Mouse (Mus musculus) intestine, postnatal 0 days (tissue): ENCODE data around the gene Ppp2r1a. TPM values are rescaled to one million over a fixed set of nuclear protein-coding genes. Genes with fewer than 3 reads are reported as not detected.

Source experiments
- ATAC-seq: fragments of 200-750 bp; cut with Nextera tagmentation; 2 replicates; pipeline ENCODE4 v1.8.0; 2017; ENCODE audit warnings: mild to moderate bottlenecking, moderate TSS enrichment, moderate library complexity
- H3K27ac ChIP-seq: fragments of 300-500 bp; sonication (generic); 2 replicates; pipeline ENCODE4 v1.5.1; 2014; ENCODE audit warnings: mild to moderate bottlenecking, low read depth, low read length, moderate library complexity
- H3K27me3 ChIP-seq: fragments of 300-500 bp; sonication (generic); replicated peaks from 2 replicates; pipeline ENCODE4 v1.6.1; 2014; ENCODE audit warnings: low read length, mixed read lengths; ENCODE audit not compliant: control insufficient read depth, insufficient read depth
- H3K36me3 ChIP-seq: fragments of 300-500 bp; sonication (generic); 2 replicates; pipeline ENCODE4 v1.6.1; 2014; ENCODE audit warnings: mild to moderate bottlenecking, moderate library complexity; ENCODE audit not compliant: control insufficient read depth, insufficient read depth
- H3K4me1 ChIP-seq: fragments of 300-500 bp; sonication (generic); replicated peaks from 2 replicates; pipeline ENCODE4 v1.6.1; 2014; ENCODE audit warnings: antibody characterized with exemption, low read length, mixed read lengths; ENCODE audit not compliant: control insufficient read depth, insufficient read depth
- H3K4me2 ChIP-seq: fragments of 300-500 bp; sonication (generic); replicated peaks from 2 replicates; pipeline ENCODE4 v1.6.1; 2014; ENCODE audit warnings: low read depth, mild to moderate bottlenecking, moderate library complexity
- H3K4me3 ChIP-seq: fragments of 300-500 bp; sonication (generic); 2 replicates; pipeline ENCODE4 v1.5.1; 2014; ENCODE audit warnings: low read depth, low read length
- H3K9ac ChIP-seq: fragments of 300-500 bp; sonication (generic); 2 replicates; pipeline ENCODE4 v1.6.1; 2014; ENCODE audit warnings: mild to moderate bottlenecking, low read depth, low read length
- H3K9me3 ChIP-seq: fragments of 300-500 bp; sonication (generic); 2 replicates; pipeline ENCODE4 v1.6.1; 2016; ENCODE audit warnings: mixed run types; ENCODE audit not compliant: control insufficient read depth
- CTCF ChIP-seq: sonication (generic); IDR thresholded peaks from 2 replicates; pipeline ENCODE4 v1.5.1; 2016; ENCODE audit warnings: low read depth, mild to moderate bottlenecking, control low read depth, antibody characterized with exemption, moderate library complexity
- WGBS: fragments of 180-500 bp; shearing (Covaris S2); extraction: QIAGEN DNeasy Blood & Tissue Kit; methylation state at CpG from one replicate; pipeline ENCODE4 v1.1.7; 2014; 5-methylcytosine and 5-hydroxymethylcytosine counted together
- polyA plus RNA-seq: library from polyadenylated mRNA; unstranded; fragments of >200 nt; fragmentation: Nextera tagmentation; extraction: Ambion mirVana; gene quantifications from 2 replicates; pipeline ENCODE4 v1.2.1, GENCODE M21; 2015

Ppp2r1a gene
- 172 and 178 TPM in 2 replicates for polyA plus RNA-seq

- Histone ChIP-seq H3K9ac (peak within 1 kb of the TSS; percentile 80), H3K4me1 (peaks cover 5% of the 10 kb centered on the region; the same call in 1 of the 2 replicates), H3K4me3 (peak within 1 kb of the TSS; percentile 91), H3K9me3 (no peaks in the 10 kb centered on the region), H3K27ac (peak within 1 kb of the TSS; percentile 95), H3K36me3 (0 out of 2 replicates have a peak, but pooled peaks cover 3% of the 10 kb centered on the region), H3K27me3 (no peaks in the 10 kb centered on the region), H3K4me2 (peak within 1 kb of the TSS; percentile 79)
- ATAC-seq: peak; percentile 99
- peak; percentile 18; the same call in 1 of the 2 replicates for TF ChIP-seq CTCF
- WGBS: under 1% methylated on average over 69 of the region's 69 CpGs
These were observed at the start of gene Ppp2r1a for GRCm38 (mm10) chr17:20944985-20945891. Gene Ppp2r1a, plus strand, starts transcription at chr17:20945311.

GRCm38 (mm10) chr17:20904991-20905390, 40.1 kb upstream of the Ppp2r1a start, which contains the start of gene Vmn1r231:
Gene Vmn1r231, minus strand, starts transcription at chr17:20905091.
- Histone ChIP-seq H3K27me3 (no peaks in the 10 kb centered on the region), H3K27ac (no peak within 1 kb of the TSS), H3K9me3 (no peaks in the 10 kb centered on the region), H3K4me3 (no peak within 1 kb of the TSS), H3K36me3 (no peaks in the 10 kb centered on the region), H3K4me2 (no peak within 1 kb of the TSS), H3K4me1 (no peaks in the 10 kb centered on the region), H3K9ac (no peak within 1 kb of the TSS)
- no peak for ATAC-seq
- 57% methylated on average over 2 of the region's 2 CpGs for WGBS
- TF ChIP-seq CTCF: no peak

- Histone ChIP-seq H3K27ac (no peak within 1 kb of the TSS), H3K4me2 (no peak within 1 kb of the TSS), H3K4me3 (no peak within 1 kb of the TSS), H3K9ac (no peak within 1 kb of the TSS), H3K9me3 (no peaks in the 10 kb centered on the region), H3K36me3 (no peaks in the 10 kb centered on the region), H3K4me1 (no peaks in the 10 kb centered on the region), H3K27me3 (no peaks in the 10 kb centered on the region)
- ATAC-seq: no peak
- WGBS: 24% methylated on average over 1 of the region's 1 CpGs
- no peak for TF ChIP-seq CTCF
These were observed 25.5 kb upstream of the Ppp2r1a start, which contains the start of gene Vmn1r232 for GRCm38 (mm10) chr17:20919614-20920013. Gene Vmn1r232, minus strand, starts transcription at chr17:20919714.

- no peaks in the 10 kb centered on the region for H3K9me3 ChIP-seq
- no peaks in the 10 kb centered on the region for H3K36me3 ChIP-seq
- H3K4me2 ChIP-seq: peak overlapping the region; percentile 79
- no peak for ATAC-seq
- H3K4me3 ChIP-seq: peak overlapping the region; percentile 91
- no peak for TF ChIP-seq CTCF
- no peaks in the 10 kb centered on the region for H3K27me3 ChIP-seq
- H3K9ac ChIP-seq: peak overlapping the region; percentile 62; the same call in 1 of the 2 replicates
- 42% methylated on average over 3 of the region's 3 CpGs for WGBS
- peaks cover 5% of the 10 kb centered on the region; the same call in 1 of the 2 replicates for H3K4me1 ChIP-seq
- H3K27ac ChIP-seq: peak overlapping the region; percentile 95
These were observed 885 bp upstream of the Ppp2r1a start for GRCm38 (mm10) chr17:20944226-20944625.

GRCm38 (mm10) chr17:20946026-20946565, 985 bp downstream of the Ppp2r1a start:
- H3K4me3 ChIP-seq: peak overlapping the region; percentile 91
- peak overlapping the region; percentile 79 for H3K4me2 ChIP-seq
- ATAC-seq: no peak

GRCm38 (mm10) chr17:20946636-20947035, 1.5 kb downstream of the Ppp2r1a start:
- Histone ChIP-seq H3K36me3 (0 out of 2 replicates have a peak, but pooled peaks cover 3% of the 10 kb centered on the region), H3K27ac (peak overlapping the region; percentile 95; the same call in 1 of the 2 replicates), H3K27me3 (no peaks in the 10 kb centered on the region), H3K9ac (peak overlapping the region; percentile 80), H3K4me1 (peaks cover 5% of the 10 kb centered on the region; the same call in 1 of the 2 replicates), H3K4me2 (peak overlapping the region; percentile 79), H3K4me3 (peak overlapping the region; percentile 91), H3K9me3 (no peaks in the 10 kb centered on the region)
- no peak for ATAC-seq
- TF ChIP-seq CTCF: no peak

More at GRCm38 (mm10) chr17:20946026-20946565, 985 bp downstream of the Ppp2r1a start:
- H3K9ac ChIP-seq: peak overlapping the region; percentile 80
- no peaks in the 10 kb centered on the region for H3K27me3 ChIP-seq
- H3K9me3 ChIP-seq: no peaks in the 10 kb centered on the region
- 0 out of 2 replicates have a peak, but pooled peaks cover 3% of the 10 kb centered on the region for H3K36me3 ChIP-seq
- H3K4me1 ChIP-seq: peaks cover 5% of the 10 kb centered on the region; the same call in 1 of the 2 replicates
- no peak for TF ChIP-seq CTCF
- 0% methylated on average over 13 of the region's 13 CpGs for WGBS
- peak overlapping the region; percentile 95 for H3K27ac ChIP-seq
